Mouse (Mus musculus): ENCODE measurements around the gene Pdxp. TPM values are rescaled to one million over a fixed set of nuclear protein-coding genes. Genes with fewer than 3 reads are reported as not detected.
A peak's percentile ranks its signal among the peaks of the same experiment; 100 is the strongest.

The Pdxp gene
- total RNA-seq, 2 experiments from 2014 or later, result 9.4 to 10.1 TPM

DNA sequence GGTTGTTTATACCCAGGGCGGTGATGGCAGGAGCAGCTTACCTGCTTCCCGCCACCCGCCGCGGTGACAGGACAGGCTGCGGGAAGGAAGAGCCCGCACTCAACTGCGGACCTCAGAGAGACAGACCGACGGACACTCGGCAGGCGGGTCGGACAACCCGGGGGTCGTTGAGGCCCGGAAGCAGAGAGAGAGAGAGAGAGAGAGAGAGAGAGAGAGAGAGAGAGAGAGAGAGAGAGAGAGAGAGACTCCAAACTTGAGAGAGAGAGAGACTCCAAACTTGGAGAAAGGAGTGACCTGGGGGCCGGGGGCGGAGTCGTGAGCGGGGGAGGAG, 14.3 kb upstream of the Pdxp start, which contains the start of gene Gm49510:
TSS of gene Gm49510 (plus strand) at position 259 of the 331 bp plus-strand sequence.
- DNase-seq, result no peak

DNA sequence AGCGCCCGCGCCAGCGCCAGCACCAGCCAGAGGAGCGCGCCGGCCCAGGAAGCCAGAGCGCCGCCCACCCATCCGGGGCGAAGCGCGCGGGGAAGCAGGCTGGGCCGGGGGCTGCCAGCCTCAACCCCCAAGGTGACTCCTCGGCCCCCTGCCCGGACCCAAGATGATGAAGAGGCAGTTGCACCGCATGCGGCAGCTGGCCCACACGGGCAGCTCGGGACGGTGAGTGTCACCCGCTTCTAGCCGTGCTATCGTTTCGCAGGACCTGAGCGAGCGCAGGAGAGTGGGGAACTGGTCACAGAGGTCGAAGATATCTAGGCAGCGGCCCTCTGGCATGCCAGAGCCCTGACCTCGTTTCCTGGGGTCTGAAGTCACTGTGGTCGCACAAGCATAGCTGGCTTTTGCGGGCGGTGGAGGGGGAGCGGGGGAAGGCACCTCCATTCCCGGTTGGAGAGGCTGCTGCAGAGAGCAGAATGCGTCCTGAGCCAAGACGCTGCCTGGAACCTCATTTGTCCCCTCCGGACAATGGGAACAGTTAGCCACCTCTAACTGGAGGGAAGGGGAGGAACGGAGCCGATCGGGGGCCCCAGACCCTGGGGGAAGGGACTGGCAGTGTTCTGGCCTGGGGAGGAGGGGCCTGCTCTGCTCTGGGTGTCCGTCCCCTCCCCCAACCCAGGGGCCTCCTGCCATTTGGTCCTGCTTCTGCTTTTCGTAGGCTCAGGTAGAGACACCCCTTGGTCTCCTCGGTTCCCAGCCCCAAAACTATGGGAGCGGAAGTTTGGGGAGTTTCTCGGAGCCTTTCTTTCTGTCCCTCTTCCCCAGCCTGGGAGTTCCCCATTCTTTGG, 13.8 kb upstream of the Pdxp start, which contains the start of gene Sh3bp1:
TSS of gene Sh3bp1 (plus strand) at position 29 of the 845 bp plus-strand sequence.
- peak; percentile 75 for DNase-seq

DNA sequence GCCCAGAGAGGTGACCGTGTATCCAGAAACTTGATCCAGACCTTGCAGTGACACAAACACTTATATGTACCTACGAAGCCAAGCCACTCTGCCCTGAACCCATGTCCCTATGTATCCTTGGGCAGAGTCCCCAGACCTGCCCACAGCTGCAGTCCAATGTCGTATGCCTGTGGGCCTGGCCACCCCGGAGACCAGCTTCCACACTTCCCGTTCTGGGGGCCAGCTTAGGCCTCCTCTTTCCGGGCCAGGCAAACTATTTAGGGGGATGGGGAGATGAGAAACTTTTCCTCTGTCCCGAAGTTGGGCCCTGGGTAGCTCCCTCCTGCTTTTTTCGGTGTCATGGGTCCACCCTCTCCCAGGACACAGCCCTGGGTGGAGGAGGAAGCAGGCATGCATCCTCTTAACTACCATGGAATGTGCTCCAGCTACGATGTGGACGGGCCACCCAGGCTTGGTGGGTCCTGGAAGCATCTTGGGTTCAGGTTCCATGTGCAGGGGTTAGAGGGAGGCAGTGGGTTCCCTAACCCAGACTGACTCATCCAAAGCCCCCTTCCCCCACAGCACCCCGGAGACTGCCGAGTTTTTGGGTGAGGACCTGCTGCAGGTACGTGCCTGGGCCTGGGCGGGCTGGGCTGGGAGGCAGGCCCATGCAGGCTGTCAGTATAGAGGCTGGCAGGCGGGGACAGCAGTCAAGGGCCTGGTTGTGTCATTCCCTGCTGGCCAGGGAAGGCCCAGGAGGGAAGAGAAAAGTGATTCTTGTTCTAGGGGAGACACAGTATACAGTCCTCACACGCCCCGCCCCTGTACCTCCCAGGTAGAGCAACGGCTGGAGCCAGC, 12.9 kb upstream of the Pdxp start:
- DNase-seq, result no peak

DNA sequence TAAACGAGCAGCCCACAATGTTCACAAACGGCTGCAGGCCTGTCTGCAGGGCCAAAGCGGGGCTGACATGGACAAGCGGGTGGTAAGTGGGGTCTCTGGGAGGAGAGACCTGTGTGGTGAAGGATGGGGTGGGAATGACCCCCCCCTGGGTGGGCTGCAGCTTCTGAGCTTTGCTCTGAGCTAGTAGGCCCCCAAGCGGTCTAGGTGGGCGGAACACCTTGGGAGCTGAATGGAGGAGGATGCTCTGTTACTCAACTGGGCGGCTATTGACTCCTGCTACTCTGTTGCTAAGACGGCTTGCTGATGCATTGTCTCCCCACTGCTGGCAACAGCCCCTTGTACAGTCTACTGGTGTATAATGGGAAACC, 12.3 kb upstream of the Pdxp start:
- no peak for DNase-seq

DNA sequence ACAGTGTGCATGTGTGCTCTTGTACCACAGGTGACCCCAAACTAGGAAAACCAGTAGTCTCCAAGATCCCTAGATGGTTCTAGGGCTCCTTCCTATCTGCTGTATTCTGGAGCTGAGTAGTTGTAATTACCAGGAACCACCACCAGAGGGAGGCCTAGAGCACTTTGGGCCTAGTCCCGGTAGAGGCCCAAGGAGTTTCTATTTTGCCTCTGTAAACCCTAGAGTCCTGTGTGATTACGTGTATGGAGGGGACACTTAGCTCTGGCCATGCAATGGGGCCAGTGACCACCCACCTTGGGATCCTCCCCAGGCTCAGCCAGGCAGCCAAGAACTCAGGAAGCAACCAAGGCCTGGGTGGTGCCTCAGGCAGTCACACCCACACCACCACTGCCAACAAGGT, 10.5 kb upstream of the Pdxp start:
- peak; percentile 87 for DNase-seq

DNA sequence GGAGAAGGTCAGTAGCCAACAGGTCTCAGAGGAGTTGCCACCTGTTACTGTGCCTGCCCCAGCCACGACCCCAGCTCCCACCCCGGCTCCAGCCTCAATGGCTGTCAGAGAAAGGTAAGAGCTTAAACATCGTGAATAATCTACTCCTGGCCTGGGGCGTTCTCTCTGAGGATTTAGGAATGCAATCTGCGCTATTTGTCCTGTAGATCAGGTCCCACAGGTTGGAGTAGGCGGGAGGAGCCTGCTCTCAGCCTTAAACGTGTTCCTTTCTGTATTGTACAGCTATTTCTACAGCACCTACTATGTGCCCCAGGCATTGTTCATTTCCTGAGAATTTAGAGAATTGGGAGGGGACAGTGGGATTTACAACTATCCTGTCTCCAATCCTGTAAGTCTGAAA, 5.3 kb upstream of the Pdxp start:
- DNase-seq, result no peak

DNA sequence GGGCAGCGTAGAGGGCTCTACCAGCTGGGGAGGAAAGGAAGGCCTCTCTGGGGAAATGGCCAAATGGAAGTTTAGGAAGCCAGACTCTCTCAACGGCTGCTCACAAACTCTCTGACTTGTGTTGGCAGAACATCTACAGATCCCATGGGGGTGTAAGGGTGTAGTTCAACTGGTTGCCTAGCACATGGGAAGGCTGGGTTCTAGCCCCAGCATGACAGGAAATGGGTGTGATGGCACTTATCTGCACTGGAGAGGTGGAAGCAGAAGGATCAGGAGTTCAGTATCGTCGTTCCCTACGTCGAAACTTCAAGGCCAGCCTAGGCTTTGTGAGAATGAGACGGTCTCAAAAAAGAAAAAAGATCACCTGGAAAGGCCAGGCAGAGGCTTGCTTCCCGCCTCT, 4.7 kb upstream of the Pdxp start:
- no peak for DNase-seq

DNA sequence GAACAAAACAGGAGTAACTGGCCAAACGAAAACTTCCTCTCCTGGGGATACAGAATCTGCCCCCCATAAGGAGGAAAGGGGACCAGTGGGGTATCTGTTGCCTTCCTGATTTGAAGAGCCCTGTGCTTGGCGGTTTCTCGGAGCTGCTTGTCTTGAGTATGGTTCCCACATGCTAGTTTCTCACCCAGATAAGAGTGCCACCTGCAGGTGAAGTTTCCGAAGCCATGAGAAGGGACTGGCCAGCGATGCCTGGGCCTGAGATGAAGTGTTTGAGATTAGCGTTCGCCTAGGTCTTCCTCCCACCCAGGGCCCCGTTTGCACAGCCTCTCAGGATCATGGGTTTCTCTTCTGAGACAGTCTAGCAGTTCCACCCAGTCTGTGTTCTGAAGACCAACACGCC, 1.7 kb upstream of the Pdxp start:
- no peak for DNase-seq

DNA sequence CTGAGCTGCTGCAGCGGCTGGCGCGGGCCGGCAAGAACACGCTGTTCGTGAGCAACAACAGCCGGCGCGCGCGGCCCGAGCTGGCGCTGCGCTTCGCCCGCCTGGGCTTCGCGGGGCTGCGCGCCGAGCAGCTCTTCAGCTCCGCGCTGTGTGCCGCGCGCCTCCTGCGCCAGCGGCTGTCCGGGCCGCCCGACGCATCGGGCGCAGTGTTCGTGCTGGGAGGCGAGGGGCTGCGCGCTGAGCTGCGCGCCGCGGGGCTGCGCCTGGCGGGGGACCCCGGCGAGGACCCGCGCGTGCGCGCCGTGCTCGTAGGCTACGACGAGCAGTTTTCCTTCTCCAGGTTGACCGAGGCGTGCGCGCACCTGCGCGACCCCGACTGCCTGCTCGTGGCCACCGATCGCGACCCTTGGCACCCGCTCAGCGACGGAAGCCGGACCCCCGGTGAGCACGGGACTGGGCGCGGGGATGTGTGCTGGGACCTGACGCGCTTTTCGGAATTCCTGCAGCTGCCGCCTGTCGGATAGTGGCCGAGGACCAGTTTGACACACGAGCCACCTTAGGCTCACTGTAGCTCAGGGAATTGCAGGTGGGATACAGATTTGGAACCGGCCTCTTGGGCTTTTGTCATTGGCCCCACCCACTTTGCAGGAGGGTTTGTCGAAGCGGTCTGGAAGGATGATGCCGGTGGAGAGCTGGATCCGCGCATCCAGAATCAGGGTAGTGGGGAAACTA, 538 bp downstream of the Pdxp start:
- peak; percentile 38 for DNase-seq

DNA sequence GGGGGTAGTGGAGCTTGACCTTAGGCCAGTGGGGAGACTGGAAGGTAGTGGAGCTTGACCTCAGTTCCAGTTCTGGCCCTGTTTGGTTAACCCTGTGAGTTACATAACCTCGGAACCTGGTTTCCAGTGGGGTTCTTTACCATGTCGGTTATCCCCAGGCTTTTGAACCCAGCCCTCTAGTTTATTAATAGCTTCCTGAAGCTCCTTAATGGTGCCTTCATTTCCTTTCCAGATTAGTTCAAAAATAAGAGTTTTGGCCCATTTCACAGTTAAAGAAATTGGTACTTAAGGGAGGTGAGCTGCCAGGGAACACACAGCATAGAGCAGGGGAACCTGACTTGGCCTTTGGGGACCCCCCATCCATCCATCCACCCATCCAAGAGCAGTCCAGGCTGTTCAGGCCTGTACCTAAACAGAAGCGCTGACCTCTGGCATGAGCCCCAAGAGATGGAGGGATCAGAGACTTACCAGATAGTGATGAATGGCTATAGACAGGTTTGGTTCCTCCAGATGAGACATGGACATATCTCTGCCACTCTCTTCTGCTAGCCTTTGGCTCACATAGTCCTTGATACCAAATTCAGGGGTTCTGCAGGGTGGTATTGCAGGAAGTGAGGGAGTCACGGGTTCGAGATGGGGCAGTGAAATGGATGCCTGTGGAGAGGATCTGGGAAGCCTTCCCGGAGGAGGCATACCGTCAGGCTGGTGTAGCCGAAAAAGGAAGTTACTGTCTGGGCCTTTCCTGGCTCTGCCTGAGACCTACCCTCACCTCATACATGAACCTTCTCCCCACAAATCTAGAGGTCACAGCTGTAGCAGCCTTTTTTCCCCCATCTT, 1.3 kb downstream of the Pdxp start:
- no peak for DNase-seq

DNA sequence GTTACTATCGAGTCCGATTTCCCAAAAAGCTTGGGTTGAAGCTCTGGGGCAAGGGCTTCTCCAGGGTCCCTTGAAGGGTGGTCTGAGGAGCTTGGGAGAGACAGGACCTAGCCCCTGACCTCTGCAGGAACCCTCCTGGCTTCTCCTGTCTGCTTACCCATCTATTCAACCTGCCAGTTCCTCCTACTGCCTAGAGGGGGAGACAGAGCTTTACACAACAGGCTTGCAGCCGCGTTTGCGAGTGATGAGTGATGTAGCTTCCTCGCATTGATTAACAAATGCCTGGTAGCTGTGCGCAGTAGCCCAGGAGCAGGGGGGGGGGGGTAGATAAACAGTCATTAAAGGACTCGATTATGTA, 1.9 kb downstream of the Pdxp start:
- peak; percentile 53 for DNase-seq

DNA sequence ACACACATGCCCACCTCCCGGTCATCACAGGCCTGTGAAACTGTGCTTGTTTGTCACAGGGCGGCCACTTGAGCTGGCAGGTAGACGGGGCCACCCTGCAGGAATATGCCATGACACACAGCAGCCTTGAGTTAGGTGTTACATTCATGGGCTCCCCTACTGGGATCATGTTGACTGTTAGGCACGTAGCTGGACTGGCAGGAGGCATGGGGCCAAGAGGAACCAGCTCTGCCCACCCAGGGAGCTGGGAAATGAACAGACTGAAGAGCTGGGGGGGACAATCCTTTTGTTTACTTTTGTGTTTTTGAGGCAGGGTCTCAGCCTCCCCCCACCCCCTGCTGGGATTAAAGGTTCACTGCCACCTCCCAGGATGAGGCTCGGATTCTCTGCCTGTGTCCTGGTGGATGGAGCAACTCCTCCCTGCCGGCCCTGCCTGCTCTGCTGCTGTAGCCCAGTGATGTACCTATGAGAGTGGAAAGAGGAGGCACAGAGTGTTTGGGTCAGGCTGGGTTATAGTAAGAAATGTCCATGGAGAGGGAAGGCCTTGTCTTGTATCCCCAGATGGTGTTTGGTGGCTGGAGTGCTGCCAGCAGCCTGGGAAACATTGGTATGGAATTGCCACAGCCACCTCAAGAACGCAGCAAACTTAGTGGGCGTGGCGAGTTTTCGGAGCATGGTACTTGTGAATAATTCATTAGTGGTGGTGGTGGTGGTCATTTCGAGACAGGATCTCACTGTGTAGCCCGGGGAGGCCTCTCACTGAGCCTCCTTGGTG, 2.5 kb downstream of the Pdxp start:
- peak; percentile 29 for DNase-seq

DNA sequence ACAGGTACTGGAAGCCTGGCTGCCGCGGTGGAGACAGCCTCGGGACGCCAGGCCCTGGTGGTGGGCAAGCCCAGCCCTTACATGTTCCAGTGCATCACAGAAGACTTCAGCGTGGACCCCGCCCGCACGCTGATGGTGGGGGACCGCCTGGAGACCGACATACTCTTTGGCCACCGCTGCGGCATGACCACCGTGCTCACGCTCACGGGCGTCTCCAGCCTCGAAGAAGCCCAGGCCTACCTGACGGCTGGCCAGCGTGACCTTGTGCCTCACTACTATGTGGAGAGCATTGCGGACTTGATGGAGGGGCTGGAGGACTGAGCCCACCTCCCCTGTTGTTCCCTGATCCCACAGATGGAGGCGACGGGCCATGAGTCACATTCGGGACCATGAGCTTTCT, 4.4 kb downstream of the Pdxp start:
- peak; percentile 19 for DNase-seq

DNA sequence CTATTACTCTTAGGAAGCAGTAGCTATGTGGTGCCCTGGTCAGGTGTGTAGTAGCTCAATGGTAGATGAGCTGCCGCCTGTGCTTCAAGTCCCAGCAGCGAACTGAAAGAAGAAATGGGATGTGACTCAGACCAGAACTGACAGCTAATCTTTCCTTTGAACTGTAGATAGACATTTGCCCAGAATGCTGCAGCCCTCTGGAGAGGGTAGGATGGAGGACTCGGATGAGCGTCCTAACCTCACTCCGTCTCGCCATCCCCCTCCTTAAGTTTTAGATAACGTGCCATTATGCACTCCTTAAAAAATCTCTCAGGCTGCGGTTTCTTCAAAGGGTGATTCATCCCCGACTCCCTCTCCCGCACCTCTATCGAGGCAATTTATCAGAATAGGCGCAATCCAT, 6.2 kb downstream of the Pdxp start:
- no peak for DNase-seq

DNA sequence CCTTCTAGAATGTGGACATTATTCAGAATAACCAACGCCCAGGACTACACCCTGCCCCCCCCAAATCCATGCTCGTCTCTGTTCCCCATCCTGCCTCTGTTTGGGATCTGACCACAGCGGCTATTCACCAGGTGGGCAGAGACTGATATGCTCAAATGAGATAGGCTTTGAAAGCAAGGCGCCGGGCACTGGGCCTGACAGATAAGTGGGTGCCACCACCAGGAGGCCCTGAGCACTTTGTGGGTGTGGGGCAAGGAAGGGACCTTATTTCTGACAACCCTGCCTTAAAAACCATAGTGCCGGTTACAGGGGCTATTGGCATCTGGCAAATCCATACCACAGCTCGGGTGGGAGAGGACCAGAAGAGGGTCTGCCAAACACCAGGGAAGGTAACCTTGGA, 9.0 kb downstream of the Pdxp start:
- DNase-seq, result no peak

DNA sequence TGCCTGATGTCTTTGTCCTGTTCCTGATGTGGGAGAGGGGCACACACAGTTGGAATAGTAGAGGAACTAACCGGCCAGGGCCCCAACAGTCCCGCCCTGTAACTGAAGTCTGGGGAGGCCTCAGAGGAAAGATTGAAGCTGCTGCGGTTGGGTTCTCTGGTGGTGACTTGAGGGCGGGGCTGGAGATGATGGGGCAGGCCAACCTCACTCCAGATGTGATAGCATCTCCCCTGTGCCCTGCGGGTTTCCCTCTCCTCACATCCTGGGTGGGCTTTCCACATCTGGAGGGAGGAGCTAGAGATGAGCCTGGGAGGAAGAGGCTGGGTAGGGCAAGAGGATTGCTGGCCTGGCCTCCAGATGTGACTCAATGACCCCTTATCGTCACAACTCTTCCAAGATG, 9.9 kb downstream of the Pdxp start:
- no peak for DNase-seq

DNA sequence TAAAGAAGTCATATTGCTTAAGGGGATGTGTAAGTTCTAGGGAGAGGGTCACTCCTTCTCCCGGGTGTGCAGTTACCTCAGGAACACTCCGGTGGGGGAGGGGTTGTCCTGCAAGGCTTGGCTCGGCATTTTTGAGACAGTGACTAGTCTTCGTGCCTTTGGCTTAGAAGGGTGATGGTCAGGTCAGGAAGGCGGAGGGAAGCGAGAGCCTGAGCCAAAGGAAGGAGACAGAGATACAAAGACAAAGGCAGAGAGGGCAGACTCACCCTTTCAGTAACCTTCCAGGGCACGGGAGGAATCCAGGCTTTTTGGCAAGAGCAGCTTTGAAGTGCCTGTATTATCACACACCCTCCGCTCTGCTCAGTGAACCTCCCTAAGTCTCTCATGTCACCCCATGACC, 11.4 kb downstream of the Pdxp start:
- DNase-seq, result no peak

DNA sequence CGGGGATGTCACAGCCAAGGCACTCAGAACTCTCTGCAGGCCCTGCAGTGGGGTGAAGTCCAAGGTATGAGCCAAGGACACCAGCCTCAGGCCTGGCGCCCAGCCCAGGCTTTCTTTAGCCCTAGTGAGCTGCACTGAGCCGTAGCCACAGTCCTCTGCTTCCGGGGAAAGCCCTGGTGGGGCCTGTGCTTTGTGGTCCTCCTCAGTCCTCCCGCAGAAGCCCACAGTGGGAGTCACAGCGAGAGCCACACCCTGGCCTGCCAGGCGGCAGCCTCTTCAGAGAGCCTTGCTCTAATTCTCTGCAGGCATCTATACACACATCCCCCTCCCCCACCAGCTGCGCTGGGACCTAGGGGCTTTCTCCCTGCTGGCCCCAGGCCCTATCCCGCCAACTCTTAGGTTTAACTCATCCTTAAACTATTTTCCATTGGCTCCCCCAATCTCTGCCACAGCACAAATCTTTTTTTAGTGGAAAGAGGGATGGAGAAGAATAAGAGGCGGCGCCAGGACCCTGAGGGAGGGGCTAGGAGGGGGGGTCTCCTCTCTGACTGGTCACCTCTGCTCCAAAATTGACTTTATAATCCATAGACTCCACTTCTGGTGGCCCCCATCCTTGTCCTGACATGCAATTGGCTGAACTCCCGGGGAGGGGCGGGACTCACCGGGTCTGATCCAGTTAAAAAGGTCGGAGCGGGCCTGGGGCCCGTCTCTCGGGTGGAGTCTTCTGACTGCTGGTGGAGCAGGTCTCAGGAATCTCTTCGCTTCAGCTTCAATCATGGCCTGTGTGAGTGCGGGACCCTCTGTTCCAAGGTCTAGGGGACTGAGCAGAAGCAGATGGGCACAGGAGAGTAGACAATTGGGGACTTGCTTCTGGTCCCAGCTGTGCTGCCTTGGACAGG, 12.6 kb downstream of the Pdxp start, which contains the start of gene Lgals1:
TSS of gene Lgals1 (plus strand) at position 705 of the 899 bp plus-strand sequence.
- peak; percentile 92 for DNase-seq

DNA sequence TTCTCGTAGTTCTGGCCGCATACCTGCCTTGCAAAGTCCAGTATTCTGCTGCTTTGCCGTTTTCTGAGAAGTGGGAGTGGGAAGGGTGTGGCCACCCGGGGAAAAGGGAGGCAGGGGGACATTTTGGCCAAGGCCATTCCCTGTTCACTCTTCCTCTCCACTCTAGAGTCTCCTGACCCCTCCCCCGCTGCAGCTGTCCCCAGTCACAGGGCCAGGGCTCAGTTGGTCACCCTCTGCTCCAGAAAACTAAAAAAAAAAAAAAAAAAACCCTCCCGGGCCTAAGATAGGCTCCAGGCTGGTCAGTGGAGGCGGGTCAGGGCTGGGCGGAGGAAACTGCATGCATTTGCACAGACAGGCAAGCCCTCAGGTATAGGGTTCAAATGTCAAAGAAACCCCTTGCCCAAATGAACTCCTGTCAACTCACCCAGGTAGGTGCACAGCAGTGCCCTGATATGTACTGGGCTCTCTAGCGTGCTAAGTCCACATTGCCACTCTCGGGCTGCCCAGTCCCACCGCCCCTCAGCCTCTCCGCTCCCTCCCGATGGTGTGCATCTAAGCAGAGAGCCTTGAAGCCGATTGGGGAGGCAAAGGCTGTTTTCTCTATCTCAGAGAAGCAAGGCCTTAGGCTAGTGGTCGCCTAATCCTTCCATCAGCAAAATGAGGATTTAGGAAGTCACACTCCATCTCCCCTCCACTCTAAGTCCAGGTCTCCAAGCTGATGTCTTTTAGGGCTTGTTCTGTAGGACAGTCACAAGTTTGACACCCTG, 13.5 kb downstream of the Pdxp start:
- peak; percentile 64 for DNase-seq
